Mouse (Mus musculus): ENCODE measurements at regions not wholly inside any gene's neighbourhood (a gene's known extent, or its start where the extent isn't known, plus 50 kb on each side); places are given as distances from the start of the nearest gene placed in this dataset.

DNA sequence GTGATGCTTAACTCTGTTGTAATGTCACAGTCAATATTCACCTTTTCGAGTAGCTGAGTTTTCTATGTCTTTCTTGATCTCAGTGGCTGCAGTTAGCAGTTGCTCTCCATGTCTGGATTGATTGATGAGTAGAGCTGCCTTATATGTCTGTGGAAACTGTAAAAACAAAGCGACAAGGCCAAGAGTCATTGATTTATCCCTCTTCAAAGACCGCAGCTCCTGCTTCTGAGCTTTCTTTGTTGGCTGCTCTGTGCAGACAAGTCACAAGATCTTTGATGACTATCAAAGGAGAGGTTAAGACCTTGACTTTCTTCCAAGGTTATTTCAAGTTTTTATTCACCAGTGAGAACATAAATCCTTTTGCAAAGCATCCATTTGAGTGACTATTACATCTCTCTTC, 395.2 kb downstream of the Rad51ap2 start:
- TF ChIP-seq CTCF (conservative IDR thresholded peaks at IDR 0.05; ENCODE audit: insufficient read depth, insufficient read length, low read depth, low read length) (no peak), POLR2A (IDR thresholded peaks at IDR 0.05; ENCODE audit: low read depth, low read length) (no peak)
